Mouse (Mus musculus) fibroblast of lung, adult 2 months (primary cell): Measurements from ENCODE around the gene Khdc3.
"Not testable (repeated sequence)": the region's sequence is repeated elsewhere in the genome, so short reads cannot be mapped to it uniquely, and the experiment has no call there.

Source experiments
- DNase-seq: peaks from one replicate; pipeline ENCODE4 v3.0.0-alpha.2; 2011; ENCODE audit warnings: low read depth

The Khdc3 gene

GRCm38 (mm10) chr9:73102181-73102580 lies 545 bp downstream of the Khdc3 start, which contains the start of gene Gm20509:
TSS of gene Gm20509 (plus strand) at chr9:73102470.
- DNase-seq: no peak

GRCm38 (mm10) chr9:73103159-73103879 lies 1.7 kb downstream of the Khdc3 start:
- DNase-seq: no peak

GRCm38 (mm10) chr9:73103880-73104198 lies 2.2 kb downstream of the Khdc3 start:
- no peak for DNase-seq

GRCm38 (mm10) chr9:73105141-73105540 lies 3.5 kb downstream of the Khdc3 start:
- no peak for DNase-seq

- no peak for DNase-seq
Measured at GRCm38 (mm10) chr9:73105771-73106170, 4.1 kb downstream of the Khdc3 start.

- DNase-seq: peak; percentile 56
Measured at GRCm38 (mm10) chr9:73112919-73113906, 11.6 kb downstream of the Khdc3 start, which contains the start of gene Rsl24d1. TSS of gene Rsl24d1 (plus strand) at chr9:73113426.

- not testable (repeated sequence) for DNase-seq
Measured at GRCm38 (mm10) chr9:73116704-73117103, 15.1 kb downstream of the Khdc3 start.

- DNase-seq: no peak
Measured at GRCm38 (mm10) chr9:73118012-73118411, 16.4 kb downstream of the Khdc3 start.

- no peak for DNase-seq
Measured at GRCm38 (mm10) chr9:73121735-73122134, 20.1 kb downstream of the Khdc3 start.

- no peak for DNase-seq
Measured at GRCm38 (mm10) chr9:73125043-73125570, 23.5 kb downstream of the Khdc3 start.

- DNase-seq: no peak
Measured at GRCm38 (mm10) chr9:73127457-73127856, 25.8 kb downstream of the Khdc3 start.

GRCm38 (mm10) chr9:73129875-73130274 lies 28.2 kb downstream of the Khdc3 start:
- no peak for DNase-seq

- no peak for DNase-seq
Measured at GRCm38 (mm10) chr9:73130529-73130928, 28.9 kb downstream of the Khdc3 start.

GRCm38 (mm10) chr9:73137341-73137886 lies 35.8 kb downstream of the Khdc3 start:
- DNase-seq: no peak
